Mouse (Mus musculus) heart, postnatal 4 days (tissue): ENCODE results near the gene Rgs21. TPM values are rescaled to one million over a fixed set of nuclear protein-coding genes. Genes with fewer than 3 reads are reported as not detected.

Experiments
- DNase-seq: peaks from one replicate; pipeline ENCODE4 v3.0.0; 2021
- total RNA-seq, 2 experiments: library from RNA; stranded (reverse); gene quantifications; 2 replicates each; pipeline ENCODE4 v1.2.3; 2021

Gene Rgs21
- total RNA-seq: not detected

DNA sequence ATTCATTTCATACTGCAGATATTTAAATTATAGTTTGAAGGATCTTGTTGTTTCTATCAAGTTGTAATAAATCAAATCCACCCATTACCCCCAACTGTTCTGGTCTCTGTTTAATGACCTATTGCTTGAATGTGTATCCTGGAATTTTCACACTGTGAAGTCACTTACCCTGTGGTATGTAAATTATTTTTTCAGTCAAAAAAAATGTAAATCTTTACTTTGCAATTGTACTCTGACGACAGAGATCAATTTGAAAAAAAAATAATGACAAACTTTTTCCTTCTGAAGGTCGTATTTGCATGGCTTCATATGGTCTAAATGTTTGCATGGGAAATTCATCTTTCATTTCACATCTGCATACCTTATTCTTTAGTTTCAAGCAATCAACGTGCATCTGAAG is at the start of gene Rgs21:
Gene Rgs21, minus strand, starts transcription at position 101 of the 400 bp plus-strand sequence.
- no peak for DNase-seq

DNA sequence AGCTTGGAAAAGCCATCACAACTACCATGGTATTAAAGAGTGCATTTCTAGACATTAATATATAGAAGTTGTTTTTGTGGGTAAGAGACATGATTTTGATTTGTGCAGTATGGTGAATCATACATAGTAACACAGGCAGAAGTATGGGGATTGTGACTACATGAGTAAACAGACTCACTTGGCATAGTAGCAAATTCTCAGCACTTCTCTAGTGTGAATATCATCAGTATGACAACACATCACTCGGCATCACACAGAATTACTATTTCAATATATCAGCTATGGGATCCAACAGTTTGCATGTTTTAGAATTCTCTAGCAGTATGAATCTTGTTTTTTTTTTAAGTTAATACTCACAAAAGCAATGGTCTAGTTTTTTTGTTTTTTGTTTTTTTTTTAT is 36.6 kb upstream of the Rgs21 start:
- no peak for DNase-seq

GRCm38 (mm10) chr1:144602987-144603386 is 35.5 kb upstream of the Rgs21 start:
- DNase-seq: no peak

DNA sequence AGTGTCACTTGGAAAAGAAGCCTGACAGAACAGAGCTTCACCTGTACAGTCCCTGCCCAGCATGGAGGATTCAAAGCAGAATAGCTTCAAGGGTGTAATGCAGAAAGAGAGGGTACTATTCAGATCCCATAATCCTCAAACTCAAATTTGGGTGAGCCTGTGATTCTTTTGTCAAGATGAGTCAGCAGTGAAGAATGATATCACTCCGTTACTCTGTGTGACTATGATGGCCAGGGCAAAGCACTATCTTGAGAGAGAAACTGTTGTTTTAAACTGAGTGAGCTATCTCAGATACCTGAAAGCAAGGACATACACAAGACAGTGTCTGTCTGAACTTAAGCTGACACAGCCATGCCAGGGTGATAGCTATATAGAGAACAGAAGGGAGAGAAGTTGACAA is 11.9 kb upstream of the Rgs21 start:
- DNase-seq: no peak

DNA sequence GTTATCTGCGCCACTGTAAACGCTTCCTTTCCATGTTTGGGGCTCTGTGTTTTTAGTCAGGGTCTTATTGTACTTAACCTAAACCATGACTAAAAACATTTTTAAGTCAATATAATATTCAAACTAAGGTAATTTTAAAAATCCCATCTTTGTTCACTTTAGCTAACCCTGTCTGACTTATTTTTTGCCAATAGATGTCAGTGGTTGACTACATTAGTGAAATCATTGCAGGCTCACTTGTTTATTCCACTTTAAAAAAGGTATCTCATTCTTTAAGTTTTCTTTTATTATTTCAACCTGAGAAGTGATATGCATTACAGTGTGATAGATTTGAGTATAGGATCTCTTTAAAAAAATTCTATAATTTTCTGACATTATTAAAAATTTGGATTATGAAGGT is 5.5 kb upstream of the Rgs21 start:
- DNase-seq: no peak

GRCm38 (mm10) chr1:144569905-144570304 is 2.4 kb upstream of the Rgs21 start:
- DNase-seq: no peak

DNA sequence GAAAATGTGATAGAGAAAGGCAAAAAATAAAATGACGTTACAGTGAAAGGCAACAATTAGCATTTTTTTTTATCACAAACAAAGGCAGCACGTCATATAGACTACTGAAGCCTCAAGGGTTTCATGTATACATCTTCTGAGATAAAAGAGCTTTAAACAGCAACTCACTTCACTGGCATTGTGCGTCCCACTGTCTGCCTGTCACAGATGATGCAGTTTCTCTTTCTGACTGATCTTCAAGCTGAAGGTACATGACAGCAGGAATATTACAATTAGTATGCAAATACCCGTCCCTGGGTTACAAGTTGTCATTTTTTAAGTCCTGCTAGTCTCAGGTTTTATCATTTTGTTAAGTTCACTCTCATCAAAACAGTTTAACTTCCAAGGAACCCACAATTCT is 22.3 kb downstream of the Rgs21 start:
- DNase-seq: no peak

GRCm38 (mm10) chr1:144544497-144544961 is 22.9 kb downstream of the Rgs21 start:
- no peak for DNase-seq

DNA sequence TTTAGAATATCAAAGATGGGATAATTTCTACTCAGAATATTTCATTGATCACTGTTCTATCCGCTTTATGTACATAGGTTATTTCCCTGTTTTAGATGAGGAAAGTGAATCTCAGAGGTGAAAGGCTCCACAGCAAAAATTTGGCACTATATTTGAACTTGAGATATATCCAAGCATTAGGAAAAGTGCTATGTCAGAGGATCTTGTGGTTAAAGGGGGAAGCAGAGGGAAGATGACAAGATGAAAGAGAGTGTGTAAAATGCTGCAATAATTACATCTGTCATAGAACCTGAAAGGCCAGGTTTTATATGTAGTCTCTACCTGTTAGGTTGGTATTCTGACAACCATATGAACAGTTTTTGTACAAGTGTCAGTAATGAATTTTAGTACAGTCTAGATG is 35.7 kb downstream of the Rgs21 start:
- DNase-seq: no peak

DNA sequence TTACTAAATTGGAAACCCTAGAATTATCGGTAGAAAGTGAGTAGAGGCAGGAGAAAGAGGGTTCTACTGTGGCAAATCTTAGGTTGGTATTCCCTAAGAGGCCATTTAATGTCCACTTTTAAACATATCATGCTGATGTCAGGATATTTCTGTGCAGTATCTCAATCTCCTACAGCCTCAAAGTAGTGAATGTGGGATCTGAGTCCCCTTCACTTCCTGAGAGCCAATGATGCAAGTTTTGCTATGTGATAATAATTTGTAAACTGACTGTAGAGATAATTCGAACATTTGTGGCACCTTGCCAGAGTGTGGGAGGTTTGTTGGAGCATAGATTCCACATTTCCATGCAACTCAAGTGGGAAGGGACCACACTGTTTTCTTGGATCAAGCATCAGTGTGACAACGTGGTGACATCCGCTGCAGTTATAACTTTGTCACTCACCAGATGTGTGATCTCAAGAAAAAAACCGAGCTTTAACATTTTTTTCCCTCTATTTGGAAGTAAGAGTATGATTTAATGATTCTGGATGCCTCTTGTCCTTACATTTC is 49.5 kb downstream of the Rgs21 start:
- peak; percentile 10 for DNase-seq

DNA sequence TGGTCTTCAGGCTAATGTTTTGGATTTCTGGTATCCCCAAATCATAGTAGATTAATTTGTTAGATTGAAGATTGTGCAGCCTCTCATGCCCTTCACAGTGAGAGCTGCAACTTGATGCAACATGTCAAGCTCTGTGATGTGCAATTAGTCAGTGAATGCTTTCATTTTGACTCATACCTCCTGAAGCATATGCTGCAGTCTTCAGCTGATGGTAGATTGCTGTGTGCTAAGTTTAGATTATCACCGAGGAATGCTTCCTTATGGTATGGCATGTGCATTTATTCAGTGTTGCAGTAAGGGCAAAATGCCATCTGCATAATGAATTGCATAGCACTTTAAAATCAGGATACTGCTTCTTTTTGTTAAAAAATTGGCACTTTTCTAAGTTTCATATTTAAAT is 65.2 kb downstream of the Rgs21 start:
- no peak for DNase-seq

- DNase-seq: no peak
Measured at GRCm38 (mm10) chr1:144500423-144500822, 67.0 kb downstream of the Rgs21 start.

- DNase-seq: no peak
Measured at GRCm38 (mm10) chr1:144499719-144500118, 67.7 kb downstream of the Rgs21 start.

GRCm38 (mm10) chr1:144498725-144499124 is 68.7 kb downstream of the Rgs21 start:
- no peak for DNase-seq

DNA sequence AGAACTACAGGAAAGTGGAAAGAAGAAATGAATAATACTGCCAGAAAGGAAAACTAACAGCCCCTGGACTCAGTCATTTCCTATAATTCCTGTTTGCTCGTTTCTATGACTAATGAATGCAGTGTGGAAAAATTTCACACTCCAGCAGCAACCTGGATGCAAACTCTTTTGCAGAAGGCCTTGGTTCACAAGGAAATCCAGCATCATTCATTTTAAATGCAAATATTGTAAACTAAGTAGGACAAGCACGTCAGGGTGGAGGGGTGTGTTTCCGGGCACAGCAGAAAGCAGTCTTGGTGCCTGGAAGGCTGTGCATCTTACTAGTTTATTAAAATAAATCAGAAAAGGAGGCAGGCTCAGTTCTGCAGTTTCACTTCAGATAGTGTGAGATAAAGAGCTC is 69.4 kb downstream of the Rgs21 start:
- no peak for DNase-seq

GRCm38 (mm10) chr1:144493336-144493735 is 74.1 kb downstream of the Rgs21 start:
- DNase-seq: no peak

DNA sequence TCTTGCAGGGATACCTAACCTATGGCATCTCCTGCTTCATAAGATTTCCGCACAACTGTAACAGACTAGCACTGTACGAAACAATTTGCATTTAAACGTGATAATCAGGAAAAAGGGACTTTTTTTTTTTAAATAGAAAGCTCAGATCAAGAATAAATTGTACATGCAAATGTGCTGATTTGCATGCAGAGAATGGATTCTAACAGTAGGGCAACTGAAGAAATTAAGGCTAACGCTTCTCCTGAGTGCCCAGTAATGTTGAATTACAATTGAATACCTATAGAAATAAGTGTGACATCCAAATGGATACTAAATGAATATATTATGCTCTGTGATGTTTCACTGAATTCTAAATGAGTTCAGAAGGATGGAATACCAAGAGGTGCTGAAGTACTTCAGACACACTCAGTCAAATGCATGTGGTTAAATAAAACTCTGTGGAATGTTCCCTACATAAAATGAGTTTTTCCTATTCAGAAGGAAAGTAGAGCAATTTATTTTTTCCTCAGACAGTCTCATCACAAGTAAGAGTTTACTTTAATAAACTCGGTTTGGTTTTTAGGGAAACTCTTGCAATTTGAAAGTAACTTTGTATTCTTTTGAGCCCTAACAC is 79.1 kb downstream of the Rgs21 start:
- no peak for DNase-seq

Other genes with a start within 250 kb of the Rgs21 start
- gene Rgs18, start 207.8 kb upstream of the Rgs21 start, total RNA-seq: under 1 TPM; 0.38 to 0.54 TPM